Mouse (Mus musculus) testis, adult 2 months (tissue): Measurements from ENCODE around the gene Rhov.

Source experiments
- CTCF ChIP-seq: fragments of 200-500 bp; IDR thresholded peaks from 2 replicates; pipeline ENCODE4 v1.5.1; 2012; ENCODE audit warnings: low read depth, mild to moderate bottlenecking, inconsistent platforms, low read length, moderate library complexity; ENCODE audit not compliant: control insufficient read depth, insufficient read depth, insufficient replicate concordance
- POLR2A ChIP-seq: fragments of 200-500 bp; IDR thresholded peaks from 2 replicates; pipeline ENCODE4 v1.6.1; 2012; ENCODE audit warnings: low read depth, mild to moderate bottlenecking, inconsistent platforms, low read length, moderate library complexity; ENCODE audit not compliant: control insufficient read depth

GRCm38 (mm10) chr2:119311544-119311943, 40.5 kb upstream of the Rhov start:
- TF ChIP-seq POLR2A (no peak), CTCF (no peak)
